ENCODE assay signal across 26 mouse cellular contexts in genomic region chr8:81615552-81615951, GRCm38 (mm10).
DNase-seq lines count a peak whose midpoint lies in the region; ATAC-seq lines count a peak whose summit lies in the region.
"Had no signal": no experiment of that assay in that cellular context is flagged by ENCODE, and none has a peak within 500 bp of the region (broad histone marks: within the 10 kb centered on the region; RNA-seq: fewer than 3 reads in every experiment).

No protein-coding gene starts in this region.

- H3K9ac ChIP-seq in forebrain, embryonic 14.5 days (ENCODE audit: low read length) = no peak overlapping the region
- H3K9ac ChIP-seq: embryonic facial prominence, embryonic 12.5 days; embryonic facial prominence, embryonic 15.5 days; forebrain, embryonic 15.5 days; heart, embryonic 12.5 days; heart, embryonic 15.5 days; hindbrain, embryonic 13.5 days had no signal

- H3K9me3 ChIP-seq in forebrain, embryonic 14.5 days (replicated peaks; ENCODE audit: control insufficient read depth, low read length) = no peaks in the 10 kb centered on the region
- H3K9me3 ChIP-seq: embryonic facial prominence, embryonic 12.5 days; embryonic facial prominence, embryonic 15.5 days; forebrain, embryonic 15.5 days; heart, embryonic 12.5 days; heart, embryonic 15.5 days; hindbrain, embryonic 10.5 days; hindbrain, embryonic 13.5 days had no signal

- no peaks in the 10 kb centered on the region for H3K4me1 ChIP-seq in forebrain, embryonic 14.5 days (ENCODE audit: control insufficient read depth, insufficient read depth, low read length)
- H3K4me1 ChIP-seq: embryonic facial prominence, embryonic 12.5 days; embryonic facial prominence, embryonic 15.5 days; forebrain, embryonic 15.5 days; hindbrain, embryonic 10.5 days; hindbrain, embryonic 13.5 days had no signal

- ATAC-seq in forebrain, embryonic 14.5 days = no peak
- ATAC-seq: forebrain, embryonic 15.5 days; hindbrain, embryonic 16.5 days; Patski had no signal

- H3K4me2 ChIP-seq in forebrain, embryonic 14.5 days (ENCODE audit: low read length) = no peak overlapping the region
- H3K4me2 ChIP-seq: embryonic facial prominence, embryonic 12.5 days; embryonic facial prominence, embryonic 15.5 days; forebrain, embryonic 15.5 days; heart, embryonic 12.5 days; heart, embryonic 15.5 days; hindbrain, embryonic 13.5 days had no signal

- DNase-seq in A20 (ENCODE audit: low read depth, low spot score) = peak; percentile 14
- DNase-seq in MEL-GATA-1-ER (ENCODE audit: extremely low read depth, low read depth) = peak; percentile 53
- DNase-seq in induced T-regulatory cell, adult 2 months (ENCODE audit: low read depth) = peak; percentile 20
- DNase-seq in gastrocnemius, postnatal 14 days = no peak
- no peak for DNase-seq in left cerebral cortex, adult 9 months (ENCODE audit: low spot score in 2 of 2)
- no peak for DNase-seq in forebrain, embryonic 14.5 days (ENCODE audit: low spot score)
- DNase-seq: adrenal gland, postnatal 10 days; adrenal gland, postnatal 36 days; B cell, adult 2 months; cerebellum, adult 18-20 months; cerebellum, adult 9-10 months; cerebellum, postnatal 14 days; gastrocnemius, postnatal 36 days; heart, adult 18-20 months; heart, postnatal 10 days; heart, postnatal 36 days; kidney, adult 11 months had no signal

- WGBS in forebrain, embryonic 14.5 days = 58% methylated on average over 1 of the region's 1 CpGs

- no peak overlapping the region for H3K27ac ChIP-seq in forebrain, embryonic 14.5 days (ENCODE audit: low read depth, low read length)
- H3K27ac ChIP-seq: embryonic facial prominence, embryonic 12.5 days; embryonic facial prominence, embryonic 15.5 days; forebrain, embryonic 15.5 days; heart, embryonic 15.5 days; hindbrain, embryonic 10.5 days; hindbrain, embryonic 13.5 days had no signal

- no peaks in the 10 kb centered on the region for H3K36me3 ChIP-seq in forebrain, embryonic 14.5 days (ENCODE audit: control insufficient read depth, insufficient read depth, low read length)
- H3K36me3 ChIP-seq: embryonic facial prominence, embryonic 12.5 days; embryonic facial prominence, embryonic 15.5 days; forebrain, embryonic 15.5 days; heart, embryonic 12.5 days; heart, embryonic 15.5 days; hindbrain, embryonic 10.5 days; hindbrain, embryonic 13.5 days had no signal

- intact Hi-C loops in gastrocnemius, postnatal 14 days (cut with DNase I; ENCODE audit: low total_unique reads) = no loop called here

- no peaks in the 10 kb centered on the region for H3K27me3 ChIP-seq in forebrain, embryonic 14.5 days (replicated peaks; ENCODE audit: control insufficient read depth, insufficient read depth, low read length)
- H3K27me3 ChIP-seq: embryonic facial prominence, embryonic 12.5 days; embryonic facial prominence, embryonic 15.5 days; forebrain, embryonic 15.5 days; heart, embryonic 12.5 days; heart, embryonic 15.5 days; hindbrain, embryonic 13.5 days; Patski had no signal

- no peak overlapping the region for H3K4me3 ChIP-seq in forebrain, embryonic 14.5 days (ENCODE audit: low read depth, low read length)
- H3K4me3 ChIP-seq: embryonic facial prominence, embryonic 12.5 days; embryonic facial prominence, embryonic 15.5 days; forebrain, embryonic 15.5 days; heart, embryonic 12.5 days; heart, embryonic 15.5 days; hindbrain, embryonic 10.5 days; hindbrain, embryonic 13.5 days had no signal

Comparison
In these comparisons a context has a peak if more than half of its experiments do, and no peak if none do; other contexts are left out.
1. DNase-seq: peak in A20 (single experiment), MEL-GATA-1-ER (single experiment) and induced T-regulatory cell, adult 2 months (single experiment); none in gastrocnemius, postnatal 14 days (single experiment), left cerebral cortex, adult 9 months (0 of 2) and forebrain, embryonic 14.5 days (single experiment).